Mouse (Mus musculus) kidney, postnatal 10 days (tissue): ENCODE measurements around the gene Wdr83.
"Not testable (repeated sequence)": the region's sequence is repeated elsewhere in the genome, so short reads cannot be mapped to it uniquely, and the experiment has no call there.

Source experiments
- DNase-seq: peaks from one replicate; pipeline ENCODE4 v3.0.0; 2021; ENCODE audit warnings: mixed read lengths

The Wdr83 gene

DNA sequence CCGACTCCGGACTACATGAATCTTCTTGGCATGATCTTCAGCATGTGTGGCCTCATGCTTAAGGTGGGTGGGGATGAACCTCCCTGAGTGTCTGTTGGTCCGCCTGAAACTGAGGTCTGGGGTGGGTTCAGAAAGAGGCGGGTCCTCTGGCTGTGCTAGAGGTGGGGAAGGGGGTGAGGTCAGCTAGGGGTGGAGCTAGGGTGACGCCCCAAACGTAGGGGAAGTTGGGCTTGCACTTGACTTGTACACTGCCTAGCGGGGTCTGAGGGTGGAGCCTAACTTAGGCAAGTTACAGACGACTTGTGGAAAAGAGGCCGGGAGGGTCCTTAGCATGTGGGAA lies at the start of gene Wdr83:
Gene Wdr83 (minus strand): TSS at position 91 of the 340 bp plus-strand sequence.
- peak; percentile 54 for DNase-seq

DNA sequence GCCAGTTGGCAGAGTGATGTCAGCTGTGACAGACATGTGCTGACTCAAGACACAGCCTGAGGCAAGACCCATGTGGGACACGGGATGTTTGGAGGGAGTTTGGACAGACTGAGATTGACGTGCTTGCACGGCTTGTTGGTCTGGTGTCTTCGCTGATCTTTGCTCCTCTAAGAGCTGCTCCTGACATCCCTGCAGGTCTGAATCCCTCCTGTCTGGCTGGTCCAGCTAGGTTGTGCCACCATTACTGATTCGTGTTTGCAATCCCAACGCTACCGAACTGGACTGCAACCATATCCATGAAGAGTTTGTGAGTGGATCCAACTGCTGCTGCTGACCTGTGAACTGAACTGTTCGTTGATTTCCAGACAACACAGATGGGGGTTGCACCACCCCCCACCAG lies 42.6 kb upstream of the Wdr83 start:
- DNase-seq: no peak

DNA sequence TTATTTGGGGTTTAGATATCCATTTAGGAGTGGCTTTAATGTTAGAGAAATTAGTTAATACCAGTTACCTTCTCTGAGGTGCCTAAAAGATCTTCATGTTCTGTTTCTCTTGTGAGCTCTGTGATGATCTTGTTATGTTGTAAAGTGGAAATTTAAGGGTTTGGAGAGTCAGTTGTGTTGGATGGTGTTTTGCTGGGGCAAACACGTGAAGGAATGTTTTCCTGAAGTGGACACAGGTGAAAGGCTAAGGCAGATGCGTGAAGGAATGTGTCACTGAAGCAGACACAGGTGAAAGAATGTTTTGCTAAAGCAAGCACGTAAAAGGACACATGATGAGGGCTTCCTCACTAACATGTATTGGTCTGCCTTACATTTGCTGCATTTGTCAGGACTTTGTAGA lies 41.9 kb upstream of the Wdr83 start, which contains the start of gene Zfp791:
Gene Zfp791 (minus strand): TSS at position 101 of the 400 bp plus-strand sequence.
- DNase-seq: no peak

DNA sequence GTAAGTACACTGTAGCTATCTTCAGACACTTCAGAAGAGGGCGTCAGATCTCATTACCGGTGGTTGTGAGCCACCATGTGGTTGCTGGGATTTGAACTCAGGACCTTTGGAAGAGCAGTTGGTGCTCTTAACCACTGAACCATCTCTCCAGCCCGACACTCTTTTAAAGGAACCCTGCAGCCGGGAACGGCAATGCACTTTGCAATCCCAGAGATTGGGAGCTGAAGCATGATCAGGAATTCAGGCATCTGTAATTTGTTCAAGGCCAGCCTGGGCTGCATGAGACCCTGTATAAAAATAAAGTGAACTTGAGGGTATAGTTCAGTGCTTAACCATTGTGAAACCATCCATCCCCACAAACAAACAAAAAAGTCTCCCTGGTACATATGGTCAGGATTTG lies 39.1 kb upstream of the Wdr83 start:
- not testable (repeated sequence) for DNase-seq

DNA sequence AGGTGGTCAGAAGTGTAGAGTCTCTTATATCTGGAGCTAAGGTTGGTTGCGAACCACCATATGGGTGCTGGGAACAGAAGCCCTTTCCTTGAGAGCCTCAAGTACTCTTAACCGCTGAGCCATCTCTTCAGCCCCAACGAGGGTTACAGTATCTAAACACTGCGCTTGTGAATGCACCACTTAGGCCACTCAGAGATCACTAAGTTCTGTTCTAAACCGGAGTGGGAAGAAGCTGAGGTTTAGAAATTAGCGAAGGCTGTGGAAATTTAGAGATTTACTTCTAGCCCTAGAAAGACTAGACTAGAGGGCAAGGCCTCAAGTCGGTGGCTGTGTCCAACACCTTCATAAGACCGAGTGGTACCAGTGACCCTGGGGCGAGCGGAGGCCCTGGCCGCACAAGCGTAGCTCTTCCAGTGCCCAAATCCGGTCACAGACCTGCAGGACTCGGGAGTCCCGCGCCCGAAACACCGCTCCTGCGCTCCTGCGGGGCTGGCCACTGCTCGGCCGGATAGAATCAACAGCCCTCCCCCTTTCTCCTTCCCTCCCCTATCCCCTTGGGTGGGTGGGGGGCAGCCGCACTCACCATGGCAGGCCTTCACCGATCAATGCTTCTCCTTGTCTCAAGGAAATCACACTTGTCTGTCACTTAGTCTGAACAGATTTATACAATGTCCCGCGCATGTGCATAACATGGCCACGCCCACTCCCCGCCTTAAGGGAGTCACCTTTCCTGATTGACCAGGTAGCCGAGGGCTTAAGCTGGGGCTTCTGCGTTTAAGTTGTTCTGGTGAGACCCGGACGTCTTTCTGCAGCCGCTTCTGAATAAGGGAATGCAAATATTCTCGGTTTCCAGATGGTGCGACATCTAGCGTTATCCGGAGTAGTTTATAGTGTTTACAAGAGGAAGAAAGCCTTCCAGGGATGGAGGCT lies 38.2 kb upstream of the Wdr83 start:
- DNase-seq: peak; percentile 93

DNA sequence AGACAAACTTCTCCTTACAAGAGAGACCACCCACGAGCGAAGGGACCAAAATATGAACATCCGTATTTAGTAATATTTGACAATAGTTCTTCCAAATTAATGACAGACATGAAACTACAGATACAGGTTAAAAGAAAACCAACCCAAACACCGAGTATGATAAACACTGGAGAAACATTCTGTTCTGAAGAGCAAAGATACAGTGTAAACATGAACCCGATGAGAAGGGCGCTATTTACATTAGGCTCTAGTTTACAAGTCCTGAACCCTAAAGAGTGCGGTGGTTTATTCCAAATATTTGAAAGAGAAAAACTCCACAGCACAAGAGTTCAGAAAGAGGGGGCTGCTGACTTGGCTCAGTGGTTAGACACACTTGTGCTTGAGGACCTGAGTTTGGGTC lies 35.9 kb upstream of the Wdr83 start:
- DNase-seq: no peak

DNA sequence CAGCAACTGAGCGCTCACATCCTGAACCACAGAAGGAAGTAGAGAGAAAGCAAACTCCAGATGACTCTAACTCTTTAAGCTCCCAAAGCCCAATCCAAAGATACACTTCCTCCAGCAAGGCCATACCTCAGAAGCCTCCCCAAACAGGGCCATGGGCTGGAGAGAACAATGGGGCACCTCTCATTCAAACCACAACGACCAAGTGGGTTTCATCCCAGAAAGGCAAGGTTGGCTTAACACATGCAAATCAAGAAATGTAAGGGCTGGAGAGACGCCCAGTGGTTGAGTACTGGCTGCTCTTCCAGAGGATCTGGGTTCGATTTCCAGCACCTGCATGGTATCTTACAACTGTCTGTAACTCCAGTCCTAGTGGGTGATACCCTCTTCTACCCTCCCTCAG lies 34.4 kb upstream of the Wdr83 start:
- no peak for DNase-seq

DNA sequence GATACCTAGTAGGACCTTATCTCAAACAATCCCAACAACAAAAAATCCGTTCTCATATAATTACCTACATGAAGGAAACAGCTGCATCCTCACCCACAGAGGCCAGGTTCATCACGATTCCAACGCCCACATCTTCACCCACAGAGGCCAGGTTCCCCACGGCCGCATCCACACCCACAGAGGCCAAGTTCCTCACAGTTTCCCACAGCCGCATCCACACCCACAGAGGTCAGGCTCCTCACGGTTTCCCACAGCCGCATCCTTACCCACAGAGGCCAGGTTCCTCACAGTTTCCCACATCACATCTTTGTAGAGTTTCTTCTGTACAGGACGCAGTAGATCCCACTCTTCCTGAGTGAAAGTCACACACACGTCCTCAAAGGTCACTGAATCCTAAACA lies 32.1 kb upstream of the Wdr83 start:
- DNase-seq: no peak

DNA sequence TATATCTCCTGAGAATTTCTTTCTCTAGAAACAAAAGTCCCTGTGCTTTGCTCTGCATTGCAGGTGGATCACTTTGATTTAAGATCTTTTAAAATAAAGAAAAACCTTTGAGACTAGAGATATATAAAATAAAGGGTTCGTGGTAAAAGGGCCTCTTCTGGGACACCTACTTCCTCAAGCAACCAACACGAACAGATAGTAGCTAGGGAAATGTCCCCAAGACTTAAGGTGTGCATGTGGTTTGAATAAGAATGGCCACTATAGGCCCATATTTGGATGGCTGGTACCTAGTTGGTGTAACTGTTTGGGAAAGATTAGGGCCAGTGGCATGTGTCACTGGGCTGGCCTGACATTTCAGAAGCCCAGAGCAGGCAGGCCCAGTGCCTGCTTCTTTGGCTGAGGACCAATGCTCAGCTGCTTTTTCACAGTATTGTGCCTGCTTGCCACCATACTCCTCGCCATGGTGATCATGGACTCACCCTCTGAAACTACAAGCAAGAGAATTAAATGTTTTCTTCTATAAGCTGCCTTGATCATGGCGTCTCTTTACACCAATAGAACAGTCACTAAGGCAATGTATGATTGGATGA lies 19.1 kb upstream of the Wdr83 start:
- DNase-seq: no peak

DNA sequence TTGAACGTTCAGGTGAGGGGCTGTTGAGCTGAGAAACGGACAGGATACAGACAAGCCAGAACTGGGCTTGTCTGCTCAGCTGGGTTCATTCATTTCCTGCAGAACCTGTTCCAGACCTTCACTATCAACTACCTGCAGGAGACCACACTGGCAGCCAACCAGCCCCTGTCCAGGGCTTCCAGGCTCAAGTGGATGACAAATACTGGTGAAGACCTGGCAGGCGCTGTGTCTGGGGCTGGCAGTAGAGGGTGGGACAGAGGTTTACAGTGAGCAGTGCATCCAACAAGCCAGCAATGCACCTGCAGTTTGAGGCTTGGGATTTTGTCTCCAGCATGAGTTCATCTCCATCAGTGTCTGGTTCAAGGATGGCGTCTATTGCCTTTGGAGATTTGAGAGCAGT lies 15.7 kb upstream of the Wdr83 start:
- DNase-seq: no peak

DNA sequence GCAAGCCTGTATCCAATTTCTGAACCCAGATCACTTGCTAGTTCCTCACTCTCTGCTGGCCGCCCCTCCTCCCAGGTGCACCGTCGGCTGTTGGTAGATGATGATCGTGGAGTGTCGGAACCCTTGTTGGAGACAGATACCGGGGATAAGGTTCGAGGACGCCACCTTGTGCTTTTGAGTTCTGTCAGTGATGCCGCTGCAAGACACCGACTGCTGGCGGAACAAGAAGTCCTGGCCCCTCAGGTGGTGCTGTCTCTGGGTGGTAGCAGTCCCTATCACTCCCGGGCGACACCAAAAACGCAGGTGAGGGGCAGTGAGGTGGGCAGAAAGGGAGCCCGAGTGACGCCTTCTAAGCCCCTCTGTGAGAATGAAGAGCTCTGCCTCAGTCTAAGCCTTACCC lies 15.1 kb upstream of the Wdr83 start:
- no peak for DNase-seq

DNA sequence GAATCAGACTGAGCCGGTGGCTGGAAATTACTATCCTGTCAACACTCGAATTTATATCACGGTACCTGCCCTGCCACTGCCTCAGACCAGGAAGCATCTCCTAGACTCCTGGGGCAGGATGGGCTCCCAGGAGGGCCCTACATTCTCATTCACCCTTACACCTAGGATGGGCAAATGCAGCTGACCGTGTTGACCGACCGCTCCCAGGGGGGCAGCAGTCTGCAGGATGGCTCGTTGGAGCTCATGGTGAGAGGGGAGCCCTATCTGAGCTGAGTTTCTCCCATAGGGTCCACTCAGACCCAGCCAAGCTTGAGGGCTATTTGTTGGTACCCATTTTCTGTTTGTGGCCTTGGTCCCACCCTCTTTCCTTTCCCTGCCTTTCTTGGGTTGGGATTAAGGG lies 14.5 kb upstream of the Wdr83 start:
- no peak for DNase-seq

DNA sequence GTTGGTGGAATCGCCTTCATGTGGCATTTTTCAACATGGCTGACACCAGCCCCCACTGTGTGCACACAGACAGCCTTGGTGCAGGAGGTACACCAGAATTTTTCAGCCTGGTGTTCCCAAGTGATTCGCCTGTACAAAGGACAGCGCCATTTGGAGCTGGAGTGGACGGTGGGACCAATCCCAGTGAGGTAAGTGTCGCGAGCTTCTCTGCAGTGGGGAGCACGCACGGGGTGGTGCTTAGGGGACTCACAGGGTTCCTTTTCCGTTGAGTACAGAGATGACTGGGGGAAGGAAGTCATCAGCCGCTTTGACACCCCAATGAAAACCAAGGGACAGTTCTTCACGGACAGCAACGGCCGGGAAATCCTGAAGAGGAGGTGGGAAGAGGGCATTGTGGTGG lies 13.9 kb upstream of the Wdr83 start:
- no peak for DNase-seq

DNA sequence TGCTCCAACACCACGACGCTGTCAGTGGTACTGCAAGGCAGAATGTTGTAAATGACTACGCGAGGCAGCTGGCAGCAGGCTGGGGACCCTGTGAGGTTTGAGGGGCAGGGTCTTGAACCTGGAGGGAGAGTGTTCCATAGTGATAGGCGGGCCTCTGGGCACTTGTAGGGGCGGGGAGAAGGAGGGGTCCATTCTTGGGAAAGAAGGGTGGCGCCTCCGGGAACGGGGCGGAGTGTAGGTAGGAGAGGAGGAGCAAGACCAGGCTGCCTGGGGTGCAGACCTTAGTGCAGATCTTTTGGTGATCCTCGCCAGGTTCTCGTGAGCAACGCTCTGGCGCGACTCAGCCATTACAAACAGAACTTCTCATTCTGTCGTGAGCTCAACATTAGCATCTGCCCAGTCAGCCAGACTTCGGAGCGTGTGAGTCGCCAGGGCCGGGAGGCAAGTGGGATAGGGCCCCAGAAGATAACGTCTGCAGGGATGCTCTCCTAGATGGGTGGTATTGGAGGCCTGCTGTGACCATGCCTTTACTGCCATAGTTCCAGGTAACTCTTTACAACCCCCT lies 10.5 kb upstream of the Wdr83 start:
- DNase-seq: no peak

DNA sequence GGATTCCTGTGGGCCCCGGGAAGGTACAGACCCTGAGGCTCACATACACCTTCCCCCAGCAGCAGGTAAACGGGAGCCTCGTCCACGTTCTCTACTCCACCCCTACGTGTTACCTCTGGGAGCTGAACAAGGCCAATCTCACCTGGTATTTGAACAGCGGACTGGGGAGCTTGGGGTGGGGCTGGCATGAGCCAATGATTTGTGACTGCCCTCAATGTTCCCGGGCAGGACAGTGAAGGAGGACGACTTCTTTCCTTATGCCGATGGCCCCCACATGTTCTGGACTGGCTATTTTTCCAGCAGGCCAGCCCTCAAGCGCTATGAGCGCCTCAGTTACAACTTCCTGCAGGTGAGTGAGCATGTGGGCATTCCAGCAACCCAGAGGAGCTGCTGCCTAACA lies 9.8 kb upstream of the Wdr83 start:
- no peak for DNase-seq

DNA sequence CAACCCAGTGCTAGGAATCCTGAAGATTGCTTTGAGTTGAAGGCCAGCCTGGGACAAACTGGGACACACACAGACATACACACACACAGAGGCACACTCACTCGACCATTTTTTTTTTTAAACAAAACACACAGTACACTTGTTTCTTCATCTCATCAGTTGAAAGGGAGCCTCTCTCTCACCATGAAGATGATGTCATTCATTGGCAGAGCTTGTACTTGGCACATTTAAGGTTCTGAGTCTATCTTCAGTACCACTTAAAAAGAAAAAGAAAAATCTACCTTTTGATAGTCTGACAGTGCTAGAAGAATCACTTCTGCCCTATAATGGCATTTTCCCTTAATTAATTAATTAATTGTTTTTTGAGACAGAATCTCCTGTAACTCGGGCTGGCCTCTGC lies 7.7 kb upstream of the Wdr83 start:
- no peak for DNase-seq

DNA sequence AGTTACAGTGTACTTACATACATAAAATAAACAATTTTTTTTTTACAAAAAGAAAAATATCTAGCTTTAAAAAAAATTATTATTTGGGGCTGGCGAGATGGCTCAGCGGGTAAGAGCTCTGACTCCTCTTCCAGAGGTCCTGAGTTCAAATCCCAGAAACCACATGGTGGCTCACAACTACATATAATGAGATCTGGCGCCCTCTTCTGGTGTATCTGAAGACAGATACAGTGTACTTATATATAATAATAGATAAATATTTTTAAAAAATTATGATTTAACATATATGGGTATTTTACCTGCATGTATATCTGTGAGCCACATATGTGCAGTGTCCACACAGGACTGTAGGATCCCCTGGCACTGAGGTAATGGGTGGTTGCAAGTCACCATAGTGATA lies 5.1 kb upstream of the Wdr83 start:
- peak; percentile 9 for DNase-seq

DNA sequence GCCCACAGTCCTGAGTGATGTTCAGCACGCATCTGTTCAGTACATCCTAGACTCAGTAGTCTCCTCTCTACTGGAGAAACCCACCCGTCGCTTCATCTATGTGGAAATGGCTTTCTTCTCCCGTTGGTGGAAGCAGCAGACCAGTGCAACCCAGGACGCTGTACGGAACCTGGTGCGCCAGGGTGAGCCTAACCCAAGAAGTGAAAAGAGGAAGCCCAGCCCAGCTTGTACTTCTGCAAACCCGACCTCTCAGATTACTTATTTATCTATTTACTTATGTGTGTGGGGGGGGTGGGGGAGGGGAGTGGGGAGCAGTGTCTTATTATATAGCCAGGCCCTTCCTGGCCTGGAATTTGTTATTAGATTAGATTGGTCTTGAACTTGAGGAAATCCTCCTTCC lies 3.5 kb upstream of the Wdr83 start:
- peak; percentile 8 for DNase-seq

DNA sequence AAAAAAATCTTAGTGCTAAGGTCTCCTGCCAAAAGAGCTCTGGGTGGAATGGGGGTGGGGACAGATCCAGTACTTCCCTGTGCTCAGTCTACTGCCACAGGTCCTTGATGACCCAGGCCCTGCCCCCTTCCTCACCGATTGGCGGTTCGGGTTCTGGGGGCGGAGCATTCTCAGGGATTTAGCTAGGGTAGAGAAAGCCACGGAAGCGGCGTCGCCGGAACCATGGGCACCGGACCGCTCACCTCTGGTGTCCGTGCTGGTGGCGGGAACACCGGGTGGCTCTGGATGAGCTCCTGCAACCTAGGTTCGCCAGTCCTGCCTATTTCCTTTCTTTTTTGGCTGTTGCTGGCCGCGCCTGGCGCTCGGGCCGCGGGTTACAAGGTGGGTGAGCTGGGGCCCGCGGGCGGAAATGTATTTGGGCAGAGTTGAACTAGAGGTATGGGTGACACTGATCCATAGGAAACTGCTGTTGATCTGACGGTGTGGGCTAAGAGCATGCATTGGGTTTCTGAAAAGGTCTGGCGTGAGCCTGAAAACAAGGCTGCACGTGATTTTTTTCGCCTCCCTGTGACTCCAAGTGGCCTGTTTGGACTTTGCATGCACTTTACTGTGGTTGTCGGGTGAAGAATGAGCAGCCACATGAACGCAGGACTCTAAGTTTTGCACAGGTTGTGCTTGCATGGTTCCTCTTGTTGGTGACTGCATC lies 2.2 kb upstream of the Wdr83 start, which contains the start of gene Man2b1:
Gene Man2b1 (plus strand): TSS at position 163 of the 706 bp plus-strand sequence.
- DNase-seq: peak; percentile 93

DNA sequence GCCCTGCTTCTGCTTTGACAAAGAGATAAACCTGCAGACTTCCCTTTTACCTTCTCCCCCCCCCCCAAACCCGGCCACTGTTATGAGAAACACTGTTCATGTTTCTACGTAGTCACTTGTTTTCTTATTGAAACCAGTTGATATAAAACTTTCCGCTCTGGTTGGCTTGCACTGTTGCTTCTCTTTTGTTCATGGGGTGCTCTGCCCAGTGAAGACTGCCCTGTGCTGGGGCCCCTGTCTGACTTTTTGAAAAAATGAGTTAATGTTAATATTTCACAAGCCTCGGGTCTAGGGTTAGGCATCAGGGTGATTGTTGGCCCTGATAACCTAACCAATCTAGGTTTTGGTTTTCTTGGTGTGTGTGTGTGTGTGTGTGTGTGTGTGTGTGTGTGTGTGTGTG lies 1.1 kb upstream of the Wdr83 start:
- not testable (repeated sequence) for DNase-seq

DNA sequence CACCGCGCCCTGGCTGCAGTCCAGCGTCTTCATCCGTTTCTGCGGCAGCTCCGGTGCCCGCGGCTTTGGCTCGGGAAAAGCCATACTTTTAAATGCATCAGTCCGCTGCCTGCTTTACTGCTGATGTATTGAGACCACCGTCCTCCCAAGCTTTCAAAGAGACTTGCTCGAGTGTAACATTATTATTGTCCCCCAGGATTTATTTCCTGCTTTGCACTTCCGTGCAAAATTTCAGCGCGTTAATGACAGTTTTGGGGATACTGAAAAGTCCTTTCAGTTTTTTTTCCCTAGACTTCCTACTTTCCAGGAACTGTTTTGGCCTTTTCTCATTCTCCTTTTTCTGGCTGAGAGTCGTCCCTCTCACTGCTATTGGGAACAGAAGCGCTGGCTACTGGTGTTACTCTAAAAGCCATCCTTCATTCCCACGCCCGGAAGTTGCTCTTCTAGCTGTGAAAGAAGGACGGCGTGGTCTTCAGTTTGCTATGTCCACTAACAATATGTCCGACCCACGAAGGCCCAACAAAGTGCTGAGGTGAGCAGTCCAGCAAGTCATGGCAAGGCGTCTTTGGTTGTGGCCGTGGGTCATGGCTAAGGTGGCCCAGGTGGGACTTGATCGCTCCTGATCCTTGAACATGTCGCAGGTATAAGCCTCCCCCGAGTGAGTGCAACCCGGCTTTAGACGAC lies 432 bp downstream of the Wdr83 start, which contains the start of gene Wdr83os:
Gene Wdr83os (plus strand): TSS at position 209 of the 684 bp plus-strand sequence.
- peak; percentile 67 for DNase-seq

DNA sequence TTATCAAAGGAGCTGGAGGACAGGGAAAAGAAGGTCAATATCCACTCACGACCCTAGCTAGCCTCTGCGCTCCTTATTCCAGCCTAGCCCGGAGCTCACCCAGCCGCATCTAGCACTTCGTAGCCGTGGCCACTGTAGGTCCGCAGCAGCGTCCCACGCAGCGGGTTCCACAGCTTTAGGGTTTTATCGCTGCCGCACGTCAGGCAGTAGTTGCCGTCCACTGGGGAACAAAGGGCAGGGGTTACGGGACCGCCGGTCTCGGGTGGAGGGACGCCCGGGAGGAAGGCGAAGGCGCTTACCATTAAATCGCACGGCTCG lies 933 bp downstream of the Wdr83 start:
- DNase-seq: no peak

DNA sequence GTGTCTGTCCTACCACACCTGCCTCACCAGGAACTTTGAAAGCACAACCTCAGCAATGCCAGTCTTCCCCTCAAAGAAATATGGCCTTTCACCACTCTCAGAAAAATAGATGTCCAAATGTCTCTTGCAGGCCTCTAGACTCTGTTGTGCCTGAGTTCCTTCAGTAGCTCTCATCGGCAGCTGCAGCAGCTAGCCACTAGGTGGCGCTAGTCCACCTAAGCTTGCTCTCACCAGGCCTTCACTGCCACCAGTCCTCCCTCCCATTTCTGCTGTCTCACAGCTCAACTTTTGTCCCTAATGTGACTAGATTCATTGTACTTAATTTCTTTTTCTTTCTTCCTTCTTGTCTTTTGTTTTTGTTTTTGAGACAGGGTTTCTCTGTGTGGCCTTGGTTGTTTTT lies 4.1 kb downstream of the Wdr83 start:
- DNase-seq: peak; percentile 88
